Mouse (Mus musculus): ENCODE data around the gene Pqbp1. TPM values are rescaled to one million over a fixed set of nuclear protein-coding genes. Genes with fewer than 3 reads are reported as not detected.
"Not testable (repeated sequence)": the region's sequence is repeated elsewhere in the genome, so short reads cannot be mapped to it uniquely, and the experiment has no call there.

Pqbp1 gene
- 188 and 192 TPM in 2 replicates for polyA plus RNA-seq (2012; rRNA removed)

GRCm38 (mm10) chrX:7898880-7899874, at the start of gene Pqbp1, which contains the start of gene Timm17b:
Pqbp1 (minus strand) TSS chrX:7899269.
Timm17b (plus strand) TSS chrX:7899357.
- peak; percentile 81 to 89 for DNase-seq (ENCODE audit: extremely low spot score in 1 of 2, low spot score in 1 of 2)

GRCm38 (mm10) chrX:7947900-7948492, 48.9 kb upstream of the Pqbp1 start:
- DNase-seq (ENCODE audit: extremely low spot score in 1 of 2, low spot score in 1 of 2) = peak; percentile 93 to 95

GRCm38 (mm10) chrX:7947108-7947899, 48.2 kb upstream of the Pqbp1 start, which contains the start of gene Hdac6:
Hdac6 (minus strand) TSS chrX:7947889.
- DNase-seq (ENCODE audit: extremely low spot score in 1 of 2, low spot score in 1 of 2) = no peak

DNA sequence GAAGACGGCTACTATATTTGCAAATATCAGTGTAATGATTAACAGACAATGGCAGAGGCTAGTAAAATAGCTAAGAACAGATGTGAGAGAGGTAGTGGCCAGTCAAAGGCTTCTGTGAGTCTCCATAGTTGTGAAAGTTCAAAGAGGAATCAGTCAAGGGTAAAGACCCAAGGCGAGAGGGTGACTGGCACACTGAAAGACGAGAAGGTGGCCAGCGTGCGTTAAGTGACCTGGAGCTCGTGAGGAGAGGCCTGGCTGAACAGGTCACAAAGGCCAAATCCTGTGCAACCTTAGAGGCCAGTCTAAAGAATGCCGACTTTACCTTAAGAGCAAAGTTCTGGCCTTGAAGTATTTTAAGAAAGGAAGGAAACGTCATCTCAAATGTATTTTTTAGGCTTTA, 46.5 kb upstream of the Pqbp1 start:
- no peak for DNase-seq (ENCODE audit: extremely low spot score in 1 of 2, low spot score in 1 of 2)

DNA sequence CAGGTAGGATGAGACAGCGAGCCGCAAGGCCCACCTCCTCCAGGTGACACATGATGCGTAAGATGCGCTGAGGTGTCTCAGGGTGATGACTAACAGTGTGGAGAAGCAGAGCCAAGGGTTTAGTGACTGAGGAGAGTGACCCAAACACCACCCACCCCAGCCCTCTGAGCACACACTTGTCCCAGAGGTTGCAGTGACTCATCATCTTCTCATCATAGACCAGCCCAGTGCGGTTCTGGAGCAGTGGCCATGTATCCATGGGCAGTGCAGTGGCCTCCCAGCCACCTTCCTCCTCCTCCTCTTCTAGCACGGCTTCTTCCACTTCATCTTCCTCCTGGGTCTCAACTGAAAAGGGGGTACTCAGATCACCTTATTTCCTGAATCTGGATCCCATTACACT, 38.6 kb upstream of the Pqbp1 start:
- no peak for DNase-seq (ENCODE audit: extremely low spot score in 1 of 2, low spot score in 1 of 2)

GRCm38 (mm10) chrX:7936874-7937273, 37.8 kb upstream of the Pqbp1 start:
- DNase-seq (ENCODE audit: extremely low spot score in 1 of 2, low spot score in 1 of 2) = no peak

DNA sequence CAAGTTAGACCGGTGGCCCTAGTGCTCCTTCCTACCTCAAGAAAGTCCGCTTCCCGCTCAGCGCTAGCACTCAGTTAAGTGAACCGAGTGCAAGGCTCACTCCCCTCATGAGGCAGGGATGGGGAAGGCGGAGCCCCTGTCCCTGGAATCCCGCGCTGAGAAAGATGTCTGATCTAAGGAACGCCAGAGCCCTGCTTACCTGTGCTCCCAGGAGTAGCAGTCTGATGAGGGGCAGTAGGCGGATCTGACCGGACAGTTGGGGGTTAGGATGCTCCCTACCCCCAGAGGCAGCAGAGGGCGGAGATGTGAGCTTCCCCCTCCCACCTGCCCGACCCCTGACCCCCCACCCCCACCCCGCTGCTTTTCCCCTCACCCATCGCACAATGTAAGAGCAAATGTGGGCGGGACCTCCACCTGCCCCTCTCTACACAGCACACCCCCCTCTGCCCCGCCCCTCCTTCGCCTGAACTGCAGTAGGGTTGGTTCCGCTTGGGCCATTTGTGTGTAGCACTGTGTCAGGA, 29.3 kb upstream of the Pqbp1 start, which contains the start of gene Eras:
Gene Eras, minus strand, starts transcription at position 338 of the 521 bp plus-strand sequence.
- DNase-seq (ENCODE audit: extremely low spot score in 1 of 2, low spot score in 1 of 2) = no peak

DNA sequence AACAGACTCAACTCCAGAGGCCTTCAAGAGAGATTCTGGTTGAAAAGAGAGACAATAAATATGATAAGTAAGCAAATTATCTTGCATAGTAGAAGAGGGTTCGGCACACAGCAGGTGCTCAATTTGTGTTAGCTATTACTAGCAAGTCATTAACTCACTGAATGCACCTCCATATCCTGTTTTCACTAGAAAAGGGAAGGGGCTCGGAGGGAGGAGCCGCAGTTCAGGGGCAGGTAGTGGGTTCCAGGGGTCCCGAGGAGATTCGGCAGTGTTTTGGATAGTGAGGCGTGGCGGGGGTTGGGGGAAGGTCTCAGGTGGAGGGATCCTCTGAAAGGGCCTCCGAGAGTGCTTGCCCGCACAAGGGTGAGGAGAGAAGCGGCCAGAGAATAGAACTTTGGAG, 28.0 kb upstream of the Pqbp1 start:
- no peak for DNase-seq (ENCODE audit: extremely low spot score in 1 of 2, low spot score in 1 of 2)

DNA sequence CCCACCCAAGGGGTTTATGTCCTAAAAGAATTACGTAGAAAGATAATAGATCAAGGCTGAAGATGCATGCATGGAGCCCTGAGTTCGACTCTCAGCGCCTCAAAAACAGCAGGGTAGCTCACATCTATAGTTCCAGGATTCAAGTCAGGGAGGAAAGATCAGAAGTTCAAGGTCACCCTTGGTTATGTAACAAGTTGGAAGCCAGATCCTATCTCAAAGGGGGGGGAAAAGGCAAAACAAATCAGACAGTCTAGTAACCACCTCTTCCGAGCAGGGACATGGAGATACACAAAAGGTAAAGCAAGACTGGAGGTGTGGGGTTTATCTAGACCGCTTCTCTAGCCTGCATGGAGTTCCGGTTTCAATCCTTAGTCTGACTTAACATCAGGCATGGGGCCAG, 27.2 kb upstream of the Pqbp1 start:
- no peak for DNase-seq (ENCODE audit: extremely low spot score in 1 of 2, low spot score in 1 of 2)

DNA sequence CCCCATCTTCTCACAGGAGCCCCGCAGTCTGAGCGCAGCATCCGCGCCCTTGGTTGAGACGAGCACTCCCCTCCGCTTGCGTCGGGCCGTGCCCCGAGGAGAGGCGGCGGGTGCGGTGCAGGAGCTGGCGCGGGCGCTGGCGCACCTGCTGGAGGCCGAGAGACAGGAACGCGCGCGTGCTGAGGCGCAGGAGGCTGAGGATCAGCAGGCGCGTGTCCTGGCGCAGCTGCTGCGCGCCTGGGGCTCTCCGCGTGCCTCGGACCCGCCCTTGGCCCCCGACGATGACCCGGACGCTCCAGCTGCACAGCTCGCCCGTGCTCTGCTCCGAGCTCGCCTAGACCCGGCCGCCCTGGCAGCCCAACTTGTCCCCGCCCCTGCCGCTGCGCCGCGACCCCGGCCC, 23.0 kb upstream of the Pqbp1 start:
- no peak for DNase-seq (ENCODE audit: extremely low spot score in 1 of 2, low spot score in 1 of 2)

GRCm38 (mm10) chrX:7919601-7920383, 20.7 kb upstream of the Pqbp1 start, which contains the start of gene Pcsk1n:
Pcsk1n (plus strand) TSS chrX:7919822.
- peak in 1 of 2 experiments; percentile 41 for DNase-seq (ENCODE audit: extremely low spot score in 1 of 2, low spot score in 1 of 2)

DNA sequence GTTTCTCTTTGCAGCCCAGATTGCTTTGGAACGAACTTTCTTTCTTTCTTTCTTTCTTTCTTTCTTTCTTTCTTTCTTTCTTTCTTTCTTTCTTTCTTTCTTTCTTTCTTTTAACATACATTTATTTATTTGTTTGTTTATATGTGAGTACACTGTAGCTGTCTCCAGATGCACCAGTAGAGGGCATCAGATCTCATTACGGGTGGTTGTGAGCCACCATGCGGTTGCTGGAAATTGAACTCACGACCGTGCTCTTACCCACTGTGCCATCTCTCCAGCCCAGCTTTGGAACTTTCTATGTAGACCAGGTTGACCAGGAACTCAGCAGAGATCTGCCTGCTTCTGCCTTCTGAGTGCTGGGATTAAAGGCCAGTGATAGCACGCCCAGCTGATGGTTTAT, 18.9 kb upstream of the Pqbp1 start:
- DNase-seq (ENCODE audit: extremely low spot score in 1 of 2, low spot score in 1 of 2) = not testable (repeated sequence)

GRCm38 (mm10) chrX:7915669-7916068, 16.6 kb upstream of the Pqbp1 start:
- not testable (repeated sequence) for DNase-seq (ENCODE audit: extremely low spot score in 1 of 2, low spot score in 1 of 2)

GRCm38 (mm10) chrX:7910473-7910872, 11.4 kb upstream of the Pqbp1 start:
- no peak for DNase-seq (ENCODE audit: extremely low spot score in 1 of 2, low spot score in 1 of 2)

DNA sequence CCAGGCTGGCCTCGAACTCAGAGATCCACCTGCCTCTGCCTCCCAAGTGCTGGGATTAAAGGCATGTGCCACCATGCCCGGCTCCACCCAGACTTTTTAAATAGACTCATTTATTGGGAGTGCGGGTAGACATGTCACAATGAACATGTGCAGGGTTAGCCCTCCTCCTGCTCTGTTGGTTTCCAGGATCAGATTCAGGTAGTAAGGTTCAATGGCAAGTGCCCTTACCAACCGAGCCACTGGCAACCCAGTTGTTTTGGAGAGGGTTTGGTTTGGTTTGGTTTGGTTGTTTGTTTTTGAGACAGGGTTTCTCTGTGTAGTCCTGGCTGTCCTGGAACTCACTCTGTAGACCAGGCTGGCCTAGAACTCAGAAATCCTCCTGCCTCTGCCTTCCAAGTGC, 10.2 kb upstream of the Pqbp1 start, which contains the start of gene Gm10490:
Gene Gm10490, plus strand, starts transcription at position 301 of the 400 bp plus-strand sequence.
- DNase-seq (ENCODE audit: extremely low spot score in 1 of 2, low spot score in 1 of 2) = not testable (repeated sequence)

- DNase-seq (ENCODE audit: extremely low spot score in 1 of 2, low spot score in 1 of 2) = no peak
These were observed 8.7 kb upstream of the Pqbp1 start, which contains the start of gene Gm10491 for GRCm38 (mm10) chrX:7907735-7908134. Gm10491 (minus strand) TSS chrX:7907835.

- no peak for DNase-seq (ENCODE audit: extremely low spot score in 1 of 2, low spot score in 1 of 2)
These were observed 5.4 kb upstream of the Pqbp1 start for GRCm38 (mm10) chrX:7904441-7904840.

DNA sequence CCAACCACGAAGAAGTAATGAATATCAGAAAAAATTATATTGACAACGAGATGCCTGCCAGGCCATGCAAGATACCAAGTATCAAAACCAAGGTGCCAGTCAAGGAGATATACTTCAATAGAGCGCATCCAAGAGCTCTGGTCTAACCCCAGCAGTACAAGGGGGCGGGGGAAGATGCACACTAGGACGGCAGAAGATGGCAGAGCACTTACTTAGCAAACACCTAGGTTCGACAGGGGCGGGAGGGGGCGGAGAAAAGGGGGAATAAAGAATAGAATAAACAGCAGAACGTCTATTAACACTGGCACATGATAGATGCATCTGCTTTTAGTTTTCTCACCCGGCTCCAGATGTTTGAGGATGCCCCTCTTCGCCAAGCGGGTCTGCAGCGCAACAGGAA, 858 bp downstream of the Pqbp1 start:
- DNase-seq (ENCODE audit: extremely low spot score in 1 of 2, low spot score in 1 of 2) = no peak

DNA sequence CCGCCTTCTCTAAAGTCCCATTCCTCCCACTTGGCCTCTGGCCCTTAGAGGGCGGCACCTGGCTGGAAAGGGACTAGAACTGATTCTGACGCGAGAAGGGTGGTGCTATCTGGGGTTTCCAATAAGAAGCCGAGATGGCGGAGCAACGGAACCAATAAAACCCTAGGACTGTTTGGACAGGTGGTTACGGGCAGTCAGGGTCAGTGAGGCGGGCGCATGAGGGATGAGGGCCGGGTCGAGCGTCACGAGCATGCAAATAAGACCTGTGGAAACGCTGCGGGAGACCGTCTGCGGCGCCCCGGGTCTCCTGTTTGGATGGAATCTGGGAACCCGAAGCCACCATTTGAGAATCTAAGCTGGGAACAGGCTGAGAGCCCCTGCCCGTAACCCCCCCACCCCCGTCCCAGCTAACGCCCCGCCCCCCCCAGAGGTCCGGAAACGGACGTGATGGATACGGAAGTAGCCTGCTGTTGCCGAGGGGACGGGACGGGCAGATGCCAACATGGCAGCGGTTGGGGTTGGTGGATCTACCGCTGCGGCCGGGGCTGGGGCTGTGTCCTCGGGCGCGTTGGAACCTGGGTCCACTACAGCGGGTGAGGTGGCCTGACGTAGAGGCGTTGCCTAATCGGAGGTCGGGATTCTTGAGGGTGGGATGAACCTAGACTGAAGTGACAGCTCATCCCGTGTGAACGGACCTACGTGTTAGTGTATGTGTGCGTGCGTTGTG, 15.1 kb downstream of the Pqbp1 start, which contains the start of gene Slc35a2:
Gene Slc35a2, plus strand, starts transcription at position 188 of the 727 bp plus-strand sequence.
- peak; percentile 72 to 86 for DNase-seq (ENCODE audit: extremely low spot score in 1 of 2, low spot score in 1 of 2)

Measured in frontal cortex, adult 2 months (tissue).